Mouse (Mus musculus) liver, adult 2 months (tissue): ENCODE data around the gene Zfp106.

Experiments used
- CTCF ChIP-seq: fragments of 200-500 bp; IDR thresholded peaks from 2 replicates; pipeline ENCODE4 v1.5.1; 2011; ENCODE audit warnings: low read depth, low read length, control low read depth
- POLR2A ChIP-seq: fragments of 200-500 bp; IDR thresholded peaks from 2 replicates; pipeline ENCODE4 v1.6.1; 2011; ENCODE audit warnings: low read length, control low read depth; ENCODE audit not compliant: insufficient read depth; ENCODE audit errors: extremely low read depth

- TF ChIP-seq POLR2A: no peak
- TF ChIP-seq CTCF: no peak
Observed at GRCm38 (mm10) chr2:120470856-120471255, 92.8 kb downstream of the Zfp106 start.
